Mouse (Mus musculus): ENCODE measurements at regions not wholly inside any gene's neighbourhood (a gene's known extent, or its start where the extent isn't known, plus 50 kb on each side); places are given as distances from the start of the nearest gene placed in this dataset.

GRCm38 (mm10) chrX:12341356-12341965 is 181.3 kb upstream of the Bcor start:
- H3K9ac ChIP-seq (replicated peaks; ENCODE audit: low read depth): no peak overlapping the region
- H3K4me1 ChIP-seq (ENCODE audit: insufficient read depth, low read depth, low read length): no peaks in the 10 kb centered on the region
- no peak overlapping the region for H3K4me2 ChIP-seq (replicated peaks; ENCODE audit: low read depth, low read length)
- H3K9me3 ChIP-seq (ENCODE audit: low read length): no peaks in the 10 kb centered on the region
- 59% methylated on average over 5 of the region's 5 CpGs for WGBS
- H3K27ac ChIP-seq (ENCODE audit: low read length): no peak overlapping the region
- TF ChIP-seq CTCF (IDR thresholded peaks at IDR 0.05): no peak
- TF ChIP-seq EP300 (IDR thresholded peaks at IDR 0.05): no peak
- H3K36me3 ChIP-seq (ENCODE audit: insufficient read depth, low read length): no peaks in the 10 kb centered on the region
- peak; percentile 7 for DNase-seq (ENCODE audit: low spot score)
- no peak overlapping the region for H3K4me3 ChIP-seq (ENCODE audit: low read depth, low read length)
- no peaks in the 10 kb centered on the region for H3K27me3 ChIP-seq (replicated peaks; ENCODE audit: insufficient read depth, low read length)
- ATAC-seq: no peak

DNA sequence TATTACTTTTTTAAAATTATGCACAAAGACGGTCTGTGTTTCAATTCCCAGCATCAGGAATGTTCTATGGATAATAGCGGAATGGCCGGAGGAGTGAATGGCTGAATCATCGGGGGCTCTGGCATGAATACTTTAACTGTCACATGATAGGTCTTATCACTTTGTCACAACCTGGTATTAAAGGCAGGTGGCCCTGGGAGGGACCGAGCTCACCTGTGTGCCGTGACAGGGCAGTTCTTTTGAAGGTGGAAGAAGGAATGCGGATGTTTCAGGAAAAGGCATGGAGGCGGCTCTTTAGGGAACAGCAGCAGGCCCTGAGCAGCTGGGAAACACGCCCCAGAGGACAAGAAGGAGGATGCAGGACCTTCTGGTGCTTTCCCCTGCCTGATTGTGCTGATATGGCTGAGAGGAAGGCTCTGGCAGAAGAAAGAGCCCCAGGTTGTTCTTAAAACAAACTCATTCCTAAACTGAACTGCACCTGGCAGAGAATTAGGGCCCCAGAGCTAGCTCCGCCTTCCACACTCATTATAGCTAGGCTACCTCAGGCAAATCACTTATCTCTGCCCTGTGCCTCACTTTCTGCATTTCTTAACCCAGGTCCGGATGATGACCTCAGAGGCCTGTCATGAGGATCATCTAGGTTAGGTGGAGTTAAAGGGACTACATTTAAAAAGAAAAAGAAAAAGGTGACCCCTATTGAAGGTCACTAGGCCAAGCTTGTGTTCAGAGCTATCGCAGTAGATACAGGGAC is 184.8 kb upstream of the Bcor start:
- Histone ChIP-seq H3K27me3 (replicated peaks; ENCODE audit: insufficient read depth, low read length) (no peaks in the 10 kb centered on the region), H3K27ac (ENCODE audit: low read length) (no peak overlapping the region), H3K9ac (replicated peaks; ENCODE audit: low read depth) (no peak overlapping the region), H3K4me1 (ENCODE audit: insufficient read depth, low read depth, low read length) (no peaks in the 10 kb centered on the region), H3K36me3 (ENCODE audit: insufficient read depth, low read length) (no peaks in the 10 kb centered on the region), H3K4me3 (ENCODE audit: low read depth, low read length) (no peak overlapping the region), H3K4me2 (replicated peaks; ENCODE audit: low read depth, low read length) (no peak overlapping the region), H3K9me3 (ENCODE audit: low read length) (no peaks in the 10 kb centered on the region)
- TF ChIP-seq CTCF (IDR thresholded peaks at IDR 0.05) (no peak), EP300 (IDR thresholded peaks at IDR 0.05) (no peak)
- DNase-seq (ENCODE audit: low spot score): peak; percentile 15
- 65% methylated on average over 12 of the region's 12 CpGs for WGBS
- ATAC-seq: no peak

DNA sequence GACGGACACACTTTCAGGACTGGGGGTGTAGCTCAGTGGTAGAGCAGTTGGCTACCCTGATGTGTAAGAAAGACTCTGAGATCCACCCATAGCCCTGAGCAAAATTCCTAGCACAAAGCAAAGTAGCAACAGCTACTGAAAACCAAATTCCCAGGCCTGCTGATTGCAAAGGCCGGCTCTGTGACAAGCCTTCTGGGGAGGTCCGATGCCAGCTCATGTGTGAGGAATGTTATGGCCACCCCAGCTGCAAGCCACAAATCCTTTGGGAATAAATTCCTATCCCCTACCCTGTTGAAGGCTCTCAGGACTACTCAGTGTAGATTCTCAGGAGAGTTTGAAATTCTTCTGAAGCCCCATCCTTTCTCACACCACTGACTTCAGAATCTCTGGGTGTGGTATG is 186.7 kb upstream of the Bcor start:
- no peak for ATAC-seq
- DNase-seq (ENCODE audit: low spot score): no peak
- H3K9ac ChIP-seq (replicated peaks; ENCODE audit: low read depth): no peak overlapping the region
- 75% methylated on average over 3 of the region's 3 CpGs for WGBS
- TF ChIP-seq EP300 (IDR thresholded peaks at IDR 0.05): no peak
- H3K4me3 ChIP-seq (ENCODE audit: low read depth, low read length): no peak overlapping the region
- H3K9me3 ChIP-seq (ENCODE audit: low read length): no peaks in the 10 kb centered on the region
- no peak overlapping the region for H3K27ac ChIP-seq (ENCODE audit: low read length)
- H3K27me3 ChIP-seq (replicated peaks; ENCODE audit: insufficient read depth, low read length): no peaks in the 10 kb centered on the region
- no peaks in the 10 kb centered on the region for H3K4me1 ChIP-seq (ENCODE audit: insufficient read depth, low read depth, low read length)
- no peaks in the 10 kb centered on the region for H3K36me3 ChIP-seq (ENCODE audit: insufficient read depth, low read length)
- no peak overlapping the region for H3K4me2 ChIP-seq (replicated peaks; ENCODE audit: low read depth, low read length)

GRCm38 (mm10) chrX:12348117-12348516 is 188.0 kb upstream of the Bcor start:
- Histone ChIP-seq H3K9me3 (ENCODE audit: low read length) (no peaks in the 10 kb centered on the region), H3K4me1 (ENCODE audit: insufficient read depth, low read depth, low read length) (no peaks in the 10 kb centered on the region), H3K36me3 (ENCODE audit: insufficient read depth, low read length) (no peaks in the 10 kb centered on the region), H3K4me2 (replicated peaks; ENCODE audit: low read depth, low read length) (no peak overlapping the region), H3K27me3 (replicated peaks; ENCODE audit: insufficient read depth, low read length) (no peaks in the 10 kb centered on the region), H3K27ac (ENCODE audit: low read length) (no peak overlapping the region), H3K9ac (replicated peaks; ENCODE audit: low read depth) (no peak overlapping the region), H3K4me3 (ENCODE audit: low read depth, low read length) (no peak overlapping the region)
- 67% methylated on average over 8 of the region's 8 CpGs for WGBS
- TF ChIP-seq CTCF (IDR thresholded peaks at IDR 0.05) (peak; percentile 39), EP300 (IDR thresholded peaks at IDR 0.05) (no peak)
- DNase-seq (ENCODE audit: low spot score): no peak
- ATAC-seq: no peak

DNA sequence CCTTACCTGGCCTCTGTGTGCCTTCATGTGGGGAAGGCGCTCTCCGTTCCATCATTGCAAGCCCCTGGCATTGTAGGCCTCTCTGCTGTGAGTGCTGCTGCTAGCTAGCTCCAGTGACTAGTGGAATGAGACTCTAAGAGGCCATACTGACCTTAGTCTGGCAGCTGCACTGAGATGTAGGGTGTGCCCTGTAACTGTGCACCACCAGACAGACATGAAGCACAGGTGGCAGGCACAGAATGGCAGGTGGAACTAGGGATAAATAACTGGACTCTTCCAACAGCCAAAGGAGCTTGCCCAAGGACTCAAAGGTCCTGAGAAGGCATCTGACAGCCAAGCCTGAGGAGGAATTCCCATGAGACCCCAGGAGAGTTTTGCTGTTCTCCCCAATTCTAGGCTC is 194.7 kb upstream of the Bcor start:
- no peak for DNase-seq (ENCODE audit: low spot score)
- H3K9ac ChIP-seq (replicated peaks; ENCODE audit: low read depth): no peak overlapping the region
- no peaks in the 10 kb centered on the region for H3K9me3 ChIP-seq (ENCODE audit: low read length)
- no peak overlapping the region for H3K4me2 ChIP-seq (replicated peaks; ENCODE audit: low read depth, low read length)
- ATAC-seq: no peak
- no peak overlapping the region for H3K4me3 ChIP-seq (ENCODE audit: low read depth, low read length)
- H3K27me3 ChIP-seq (replicated peaks; ENCODE audit: insufficient read depth, low read length): no peaks in the 10 kb centered on the region
- H3K4me1 ChIP-seq (ENCODE audit: insufficient read depth, low read depth, low read length): no peaks in the 10 kb centered on the region
- 85% methylated on average over 2 of the region's 2 CpGs for whole genome bisulfite sequencing
- no peak overlapping the region for H3K27ac ChIP-seq (ENCODE audit: low read length)
- no peaks in the 10 kb centered on the region for H3K36me3 ChIP-seq (ENCODE audit: insufficient read depth, low read length)
- no peak for TF ChIP-seq EP300 (IDR thresholded peaks at IDR 0.05)
- no peak for TF ChIP-seq CTCF (IDR thresholded peaks at IDR 0.05)

DNA sequence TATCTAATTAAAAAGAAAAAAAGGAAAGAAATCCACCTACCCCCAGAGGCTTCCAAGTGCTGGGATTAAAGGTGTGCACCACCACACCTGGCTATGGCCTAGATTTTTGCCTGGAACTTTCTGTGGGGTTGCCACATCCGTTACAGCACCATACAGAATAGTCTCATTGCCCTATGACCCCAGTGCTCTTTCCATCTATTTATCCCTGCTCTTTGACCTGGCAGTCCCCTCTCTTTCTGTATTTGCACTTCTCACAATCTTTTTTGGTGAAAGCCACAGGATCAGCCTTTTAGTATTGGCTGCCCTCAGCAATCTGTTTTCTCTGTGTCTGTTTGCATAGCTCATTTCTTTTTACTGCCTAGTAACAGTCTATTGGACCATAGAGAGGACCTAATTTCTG is 197.9 kb upstream of the Bcor start:
- no peak overlapping the region for H3K4me2 ChIP-seq (replicated peaks; ENCODE audit: low read depth, low read length)
- TF ChIP-seq CTCF (IDR thresholded peaks at IDR 0.05) (no peak), EP300 (IDR thresholded peaks at IDR 0.05) (no peak)
- H3K9me3 ChIP-seq (ENCODE audit: low read length): no peaks in the 10 kb centered on the region
- no peaks in the 10 kb centered on the region for H3K36me3 ChIP-seq (ENCODE audit: insufficient read depth, low read length)
- no peaks in the 10 kb centered on the region for H3K27me3 ChIP-seq (replicated peaks; ENCODE audit: insufficient read depth, low read length)
- no peak overlapping the region for H3K27ac ChIP-seq (ENCODE audit: low read length)
- DNase-seq (ENCODE audit: low spot score): no peak
- no peak for ATAC-seq
- H3K4me3 ChIP-seq (ENCODE audit: low read depth, low read length): no peak overlapping the region
- 50% methylated on average over 1 of the region's 1 CpGs for WGBS
- H3K4me1 ChIP-seq (ENCODE audit: insufficient read depth, low read depth, low read length): no peaks in the 10 kb centered on the region
- no peak overlapping the region for H3K9ac ChIP-seq (replicated peaks; ENCODE audit: low read depth)
